Comparison of ENCODE assay signal across 30 mouse cellular contexts in genomic region chr1:58303009-58303408, GRCm38 (mm10). TPM values are rescaled to one million over a fixed set of nuclear protein-coding genes. Genes with fewer than 3 reads are reported as not detected.
DNase-seq lines count a peak whose midpoint lies in the region; ATAC-seq and TF ChIP-seq lines count a peak whose summit lies in the region.
"Had no signal": no experiment of that assay in that cellular context is flagged by ENCODE, and none has a peak within 500 bp of the region (broad histone marks: within the 10 kb centered on the region; RNA-seq: fewer than 3 reads in every experiment).

No protein-coding gene starts in this region.

- H3K9ac ChIP-seq in embryonic facial prominence, embryonic 14.5 days (ENCODE audit: low read depth, low read length), result no peak overlapping the region
- H3K9ac ChIP-seq in MEL (ENCODE audit: control insufficient read depth, low read depth, low read length, poor library complexity, severe bottlenecking), result no peak overlapping the region
- H3K9ac ChIP-seq: forebrain, embryonic 13.5 days; heart, embryonic 12.5 days; heart, embryonic 15.5 days; hindbrain, embryonic 13.5 days had no signal

- H3K9me3 ChIP-seq in embryonic facial prominence, embryonic 14.5 days (ENCODE audit: control insufficient read depth, low read length), result no peaks in the 10 kb centered on the region
- H3K9me3 ChIP-seq in embryonic facial prominence, embryonic 10.5 days, result no peaks in the 10 kb centered on the region
- H3K9me3 ChIP-seq in MEL (replicated peaks; ENCODE audit: insufficient read depth, low read length), result no peaks in the 10 kb centered on the region
- H3K9me3 ChIP-seq: forebrain, embryonic 13.5 days; heart, embryonic 12.5 days; heart, embryonic 15.5 days; hindbrain, embryonic 10.5 days; hindbrain, embryonic 13.5 days had no signal

- 84% methylated on average over 6 of the region's 6 CpGs for WGBS in embryonic facial prominence, embryonic 14.5 days
- 92% methylated on average over 6 of the region's 6 CpGs for WGBS in embryonic facial prominence, embryonic 10.5 days
- 60% methylated on average over 6 of the region's 6 CpGs for WGBS in spleen, adult 2 months

- peaks cover 12% of the 10 kb centered on the region for H3K4me1 ChIP-seq in embryonic facial prominence, embryonic 14.5 days (ENCODE audit: control insufficient read depth, insufficient read depth, low read length)
- peaks cover 5% of the 10 kb centered on the region; the same call in 1 of the 2 replicates for H3K4me1 ChIP-seq in embryonic facial prominence, embryonic 10.5 days
- H3K4me1 ChIP-seq in spleen, adult 2 months (ENCODE audit: control insufficient read depth, insufficient read depth, insufficient read length), result peaks cover 15% of the 10 kb centered on the region; the same call in 1 of the 2 replicates
- H3K4me1 ChIP-seq in MEL (ENCODE audit: control insufficient read depth in 1 of 2, insufficient read depth in 2 of 2, low read length in 2 of 2), result peaks cover 0 to 17% of the 10 kb centered on the region in 2 experiments; a peak in 3 of 4 replicates
- H3K4me1 ChIP-seq: forebrain, embryonic 13.5 days; heart, embryonic 15.5 days; hindbrain, embryonic 13.5 days had no signal

- no peaks in the 10 kb centered on the region for H3K27me3 ChIP-seq in embryonic facial prominence, embryonic 14.5 days (replicated peaks; ENCODE audit: control insufficient read depth, insufficient read depth, low read length)
- no peaks in the 10 kb centered on the region for H3K27me3 ChIP-seq in embryonic facial prominence, embryonic 10.5 days (replicated peaks; ENCODE audit: low read depth, poor library complexity, severe bottlenecking)
- no peaks in the 10 kb centered on the region for H3K27me3 ChIP-seq in spleen, adult 2 months (ENCODE audit: control insufficient read depth, insufficient read depth, low read length)
- H3K27me3 ChIP-seq in MEL (ENCODE audit: control insufficient read depth in 1 of 2, insufficient read depth in 2 of 2, low read length in 2 of 2) (no peaks in the 10 kb centered on the region), myocyte (ENCODE audit: control insufficient read depth, insufficient read depth, insufficient read length) (no peaks in the 10 kb centered on the region)
- H3K27me3 ChIP-seq: forebrain, embryonic 13.5 days; heart, embryonic 12.5 days; heart, embryonic 15.5 days; hindbrain, embryonic 13.5 days; Patski had no signal

- H3K79me2 ChIP-seq in MEL (ENCODE audit: control insufficient read depth, insufficient read depth, low read length, poor library complexity), result no peaks in the 10 kb centered on the region
- H3K79me2 ChIP-seq in myocyte (ENCODE audit: control insufficient read depth, insufficient read depth), result no peaks in the 10 kb centered on the region

- H3ac ChIP-seq in myocyte (ENCODE audit: control insufficient read depth, insufficient read length), result no peak overlapping the region

- H3K4me2 ChIP-seq in embryonic facial prominence, embryonic 14.5 days (ENCODE audit: low read depth, low read length), result no peak overlapping the region
- H3K4me2 ChIP-seq in myocyte (ENCODE audit: low read depth), result peak overlapping the region; percentile 84
- H3K4me2 ChIP-seq: forebrain, embryonic 13.5 days; heart, embryonic 12.5 days; heart, embryonic 15.5 days; hindbrain, embryonic 13.5 days had no signal

- TF ChIP-seq CTCF in spleen, adult 2 months (IDR thresholded peaks at IDR 0.05; ENCODE audit: extremely low read depth, insufficient read depth, insufficient read length, insufficient replicate concordance), result no peak
- TF ChIP-seq CTCF in MEL (IDR thresholded peaks at IDR 0.05 in 2 of 3, conservative IDR thresholded peaks at IDR 0.05 in 1 of 3; ENCODE audit: control insufficient read depth in 1 of 3, insufficient read depth in 1 of 3, low read depth in 2 of 3, low read length in 3 of 3, poor library complexity in 1 of 3, severe bottlenecking in 1 of 3), result no peak

- no peak for TF ChIP-seq RAD21 in MEL (IDR thresholded peaks at IDR 0.05; ENCODE audit: low read depth, low read length)

- no peak for TF ChIP-seq EP300 in MEL (IDR thresholded peaks at IDR 0.05; ENCODE audit: low read depth in 1 of 2, low read length in 2 of 2)

- no peak for DNase-seq in embryonic facial prominence, embryonic 14.5 days (ENCODE audit: low spot score)
- no peak for DNase-seq in embryonic facial prominence, embryonic 10.5 days (ENCODE audit: low spot score)
- DNase-seq in spleen, adult 2 months (ENCODE audit: low read depth in 1 of 2, low spot score in 2 of 2), result no peak
- no peak for DNase-seq in spleen, postnatal 36 days (ENCODE audit: low spot score in 2 of 2)
- no peak for DNase-seq in MEL (ENCODE audit: low read depth, low spot score)
- no peak for DNase-seq in cerebellum, adult 9-10 months
- DNase-seq in testis, postnatal 10 days (ENCODE audit: low spot score), result no peak
- DNase-seq: adrenal gland, postnatal 10 days; adrenal gland, postnatal 36 days; cerebellum, adult 11 months; cerebellum, adult 2 months; cerebellum, postnatal 10 days; cerebellum, postnatal 36 days; embryo, embryonic 11 days; gastrocnemius, postnatal 10 days; gastrocnemius, postnatal 36 days had no signal

- H3K4me3 ChIP-seq in embryonic facial prominence, embryonic 14.5 days (ENCODE audit: low read depth, low read length), result no peak overlapping the region
- H3K4me3 ChIP-seq in embryonic facial prominence, embryonic 10.5 days, result no peak overlapping the region
- H3K4me3 ChIP-seq in spleen, adult 2 months (ENCODE audit: extremely low read depth, insufficient read depth, insufficient read length), result no peak overlapping the region
- H3K4me3 ChIP-seq in MEL (ENCODE audit: control insufficient read depth in 1 of 2, insufficient read depth in 1 of 2, low read depth in 2 of 2, low read length in 2 of 2) (no peak overlapping the region), myocyte (no peak overlapping the region)
- H3K4me3 ChIP-seq: erythroblast, embryonic 14.5 days; forebrain, embryonic 13.5 days; heart, embryonic 12.5 days; heart, embryonic 15.5 days; hindbrain, embryonic 10.5 days; hindbrain, embryonic 13.5 days had no signal

- ATAC-seq in embryonic facial prominence, embryonic 14.5 days (ENCODE audit: low read depth), result no peak
- ATAC-seq: forebrain, embryonic 13.5 days; forebrain, embryonic 16.5 days; hindbrain, embryonic 16.5 days; Patski had no signal

- no peak for TF ChIP-seq POLR2A in spleen, adult 2 months (IDR thresholded peaks at IDR 0.05; ENCODE audit: low read depth, low read length)
- no peak for TF ChIP-seq POLR2A in MEL (IDR thresholded peaks at IDR 0.05; ENCODE audit: control insufficient read depth in 1 of 2, insufficient read depth in 1 of 2, low read depth in 1 of 2, low read length in 2 of 2, poor library complexity in 1 of 2)
- TF ChIP-seq POLR2A in myocyte (IDR thresholded peaks at IDR 0.05; ENCODE audit: insufficient read length, low read depth), result no peak

- H3K36me3 ChIP-seq in embryonic facial prominence, embryonic 14.5 days (ENCODE audit: control insufficient read depth, insufficient read depth, low read length), result no peaks in the 10 kb centered on the region
- no peaks in the 10 kb centered on the region for H3K36me3 ChIP-seq in embryonic facial prominence, embryonic 10.5 days (replicated peaks)
- H3K36me3 ChIP-seq in spleen, adult 2 months (ENCODE audit: control insufficient read depth, insufficient read depth, low read length), result no peaks in the 10 kb centered on the region
- peaks cover 0 to 12% of the 10 kb centered on the region in 2 experiments; a peak in 2 of 4 replicates for H3K36me3 ChIP-seq in MEL (ENCODE audit: control insufficient read depth in 1 of 2, insufficient read depth in 2 of 2, low read length in 2 of 2)
- H3K36me3 ChIP-seq in myocyte (ENCODE audit: control insufficient read depth, insufficient read depth), result no peaks in the 10 kb centered on the region
- H3K36me3 ChIP-seq: heart, embryonic 12.5 days; heart, embryonic 15.5 days; hindbrain, embryonic 10.5 days; hindbrain, embryonic 13.5 days had no signal

- H3K27ac ChIP-seq in embryonic facial prominence, embryonic 14.5 days (replicated peaks; ENCODE audit: low read depth, low read length), result peak overlapping the region; percentile 3; the same call in 1 of the 2 replicates
- no peak overlapping the region for H3K27ac ChIP-seq in embryonic facial prominence, embryonic 10.5 days (replicated peaks)
- peak overlapping the region; percentile 43 for H3K27ac ChIP-seq in spleen, adult 2 months (ENCODE audit: insufficient read depth, low read length)
- H3K27ac ChIP-seq in MEL (ENCODE audit: control insufficient read depth, low read depth, low read length), result peak overlapping the region; percentile 22
- H3K27ac ChIP-seq: forebrain, embryonic 13.5 days; heart, embryonic 15.5 days; hindbrain, embryonic 10.5 days; hindbrain, embryonic 13.5 days had no signal

TF ChIP-seq in MEL, 35 proteins besides CTCF, POLR2A, EP300 and RAD21:
- TF ChIP-seq TBP (IDR thresholded peaks at IDR 0.05; ENCODE audit: low read depth, low read length) (peak; percentile 56; the same call in 1 of the 2 replicates), ZNF384 (IDR thresholded peaks at IDR 0.05; ENCODE audit: low read depth, low read length) (no peak)
TF ChIP-seq in MEL: peak in this region for 1.

TF ChIP-seq in myocyte, 11 proteins besides CTCF, POLR2A, EP300 and RAD21:
- TF ChIP-seq POLR2AphosphoS2 (IDR thresholded peaks at IDR 0.05; ENCODE audit: insufficient read length, low read depth) (no peak), CEBPB (IDR thresholded peaks at IDR 0.05; ENCODE audit: insufficient read depth, poor library complexity, severe bottlenecking) (no peak), MYOD1 (IDR thresholded peaks at IDR 0.05; ENCODE audit: control insufficient read depth in 1 of 3, insufficient read length in 2 of 3, low read depth in 2 of 3) (no peak), MYOG (IDR thresholded peaks at IDR 0.05; ENCODE audit: control insufficient read depth in 1 of 3, insufficient read depth in 1 of 3, insufficient read length in 2 of 3, low read depth in 2 of 3) (no peak), E2F4 (IDR thresholded peaks at IDR 0.05; ENCODE audit: insufficient read depth) (no peak), MAX (IDR thresholded peaks at IDR 0.05; ENCODE audit: low read depth) (no peak), USF1 (IDR thresholded peaks at IDR 0.05; ENCODE audit: low read depth) (no peak), REST (IDR thresholded peaks at IDR 0.05; ENCODE audit: insufficient read depth, insufficient read length) (no peak)
TF ChIP-seq in myocyte: peak in this region for 0.

RNA-seq across cellular contexts. Expression of gene Aox2, which starts 24.9 kb away (rescaled TPM):
- 1.2 and 1.4 TPM in 2 replicates for polyA plus RNA-seq in embryonic facial prominence, embryonic 14.5 days (2014; fragmentation: Nextera tagmentation; extraction: Ambion mirVana)
- 0.03 and 0.04 TPM in 2 replicates for polyA plus RNA-seq in embryonic facial prominence, embryonic 10.5 days (2016; fragmentation: Nextera tagmentation; extraction: Ambion mirVana)
- polyA plus RNA-seq in spleen, adult 2 months (2012; rRNA removed), result 0.02 TPM in 1 of 2 replicates, not detected in the other
- total RNA-seq in MEL (2012; rRNA removed), result 0.03 and 0.08 TPM in 2 replicates
- under 1 TPM in 1 of 2 experiments, not detected in 1; 0.04 TPM for polyA plus RNA-seq in MEL (2012; ENCODE audit: insufficient read depth in 1 of 2, insufficient read length in 2 of 2, low read depth in 1 of 2, low replicate concordance in 2 of 2, missing spikeins in 1 of 2)
- polyA plus RNA-seq in myocyte (2012; fragmentation: generic; extraction: Trizol), result not detected
- total RNA-seq: granulocyte monocyte progenitor cell, adult 5-6 weeks; heart, postnatal 36 days had no signal
- polyA plus RNA-seq: cortical plate, adult 2 months; embryonic facial prominence, embryonic 11.5 days; erythroblast, embryonic 14.5 days; forebrain, embryonic 13.5 days; forebrain, embryonic 16.5 days; heart, embryonic 12.5 days; heart, embryonic 15.5 days had no signal
